Mouse (Mus musculus) monocyte, adult 2 months (primary cell): Measurements from ENCODE around the gene Cul5.
A peak's percentile ranks its signal among the peaks of the same experiment; 100 is the strongest.

ENCODE experiments used
- DNase-seq, 2 experiments: peaks; one replicate each; pipeline ENCODE4 v3.0.0; 2022; ENCODE audit warnings: low spot score in 2 of 2, low read depth in 1 of 2

The Cul5 gene

GRCm38 (mm10) chr9:53669680-53670219 is at the start of gene Cul5:
TSS of gene Cul5 (minus strand) at chr9:53670014.
- peak in 1 of 2 experiments; percentile 6 for DNase-seq

DNA sequence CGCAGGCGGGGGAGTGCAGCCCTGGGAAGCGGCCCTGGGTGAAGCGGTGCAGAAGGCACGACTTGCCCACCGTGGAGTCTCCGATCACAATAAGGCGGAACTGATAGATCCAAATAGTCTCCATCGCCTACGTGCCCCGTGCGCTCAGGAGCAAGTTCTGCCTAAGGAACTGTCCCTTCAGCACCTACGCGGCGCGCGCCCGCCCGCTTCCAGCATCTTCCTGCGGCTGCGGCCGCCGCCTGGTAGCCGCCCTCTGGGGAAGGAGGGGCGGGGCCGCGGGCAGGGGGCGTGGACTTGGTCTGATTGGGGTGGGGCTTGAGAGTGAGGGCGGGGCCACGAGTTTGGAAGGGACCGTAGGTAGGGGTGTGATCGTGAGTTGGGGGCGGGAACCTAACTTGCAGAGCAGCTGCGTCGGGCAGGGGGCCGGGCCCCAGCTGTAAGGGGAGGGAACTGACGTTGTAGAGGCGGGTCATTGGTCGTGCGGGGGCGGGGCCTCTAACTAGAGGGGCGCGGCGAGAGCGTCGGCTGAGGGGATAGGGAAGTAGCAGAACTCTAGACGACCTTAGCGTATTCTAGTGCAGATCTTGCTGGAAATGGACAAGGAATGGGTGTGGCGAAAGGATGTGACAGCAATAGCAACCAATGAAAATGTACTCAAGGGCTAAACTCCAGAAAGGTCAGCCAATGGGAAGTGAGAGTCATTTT is 36.3 kb upstream of the Cul5 start, which contains the start of gene Rab39:
Gene Rab39 (minus strand): TSS at position 241 of the 705 bp plus-strand sequence.
- peak; percentile 68 to 88 for DNase-seq

DNA sequence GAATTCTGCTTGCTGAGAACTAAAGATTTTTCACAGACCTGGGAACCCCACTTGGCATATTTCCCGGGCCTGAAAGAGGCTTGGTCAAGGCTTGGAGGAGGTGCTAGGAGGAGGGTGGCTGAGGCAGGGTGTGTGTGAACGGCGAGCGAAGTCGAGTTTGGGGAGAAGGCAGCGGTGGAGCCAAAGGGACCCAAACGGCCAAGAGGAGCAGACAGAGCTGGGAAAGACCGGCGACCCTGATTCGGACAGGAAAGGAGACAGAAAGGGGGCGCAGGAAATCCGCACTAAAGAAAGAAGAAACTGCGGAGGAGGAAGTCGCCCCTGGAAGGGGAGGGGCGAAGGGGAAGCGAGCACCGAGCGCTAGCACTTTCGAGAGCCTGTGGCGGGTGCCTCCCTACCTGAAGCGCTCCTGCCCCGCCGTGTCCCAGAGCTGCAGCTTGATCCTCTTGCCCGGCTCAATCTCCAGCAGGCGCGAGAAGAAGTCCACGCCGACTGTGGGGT is 35.7 kb upstream of the Cul5 start:
- DNase-seq, result no peak

- DNase-seq, result no peak
These were observed 33.2 kb upstream of the Cul5 start for GRCm38 (mm10) chr9:53702991-53703390.

DNA sequence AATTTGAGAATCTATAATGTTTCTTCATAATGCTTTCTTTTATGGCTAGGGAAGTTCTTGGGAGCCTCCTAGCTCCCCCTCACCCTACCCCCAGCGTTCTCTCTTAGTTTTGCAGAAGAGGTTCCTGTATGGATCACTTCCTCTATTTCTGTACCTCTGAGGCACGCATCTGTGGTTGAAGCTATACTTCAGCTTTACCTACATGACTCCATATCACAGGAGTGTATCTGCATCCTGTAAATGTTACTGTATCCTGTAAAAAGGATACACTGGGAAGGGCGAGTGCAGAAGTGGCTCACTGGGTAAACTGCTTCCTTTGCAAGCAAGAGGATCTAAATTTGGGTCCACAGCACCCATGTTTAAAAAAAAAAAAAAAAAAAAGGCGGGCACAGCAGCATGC is 30.7 kb upstream of the Cul5 start:
- DNase-seq, result peak in 1 of 2 experiments; percentile 4

GRCm38 (mm10) chr9:53695846-53696245 is 26.0 kb upstream of the Cul5 start:
- no peak for DNase-seq

GRCm38 (mm10) chr9:53693718-53694117 is 23.9 kb upstream of the Cul5 start:
- DNase-seq, result no peak

GRCm38 (mm10) chr9:53691745-53692670 is 22.2 kb upstream of the Cul5 start:
- no peak for DNase-seq

DNA sequence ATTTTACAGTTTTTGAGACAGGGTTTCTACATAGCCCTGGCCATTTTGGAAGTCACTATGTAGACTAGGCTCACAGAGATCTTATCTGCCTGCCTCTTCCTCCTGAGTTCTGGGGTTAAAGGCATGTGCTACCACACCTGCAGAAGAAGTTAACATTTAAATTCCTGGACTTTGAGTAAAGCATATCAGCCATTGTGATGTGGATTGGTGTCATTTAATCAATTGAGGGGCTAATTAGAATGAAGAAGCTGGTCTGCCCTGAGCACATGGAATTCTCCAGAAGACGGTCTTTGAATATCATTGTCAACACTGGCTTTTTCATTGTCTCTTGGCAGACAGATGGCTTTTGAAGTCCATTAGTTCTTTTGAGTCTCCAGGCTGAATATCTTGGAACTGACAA is 11.0 kb upstream of the Cul5 start:
- no peak for DNase-seq

GRCm38 (mm10) chr9:53676921-53677320 is 7.1 kb upstream of the Cul5 start:
- DNase-seq, result no peak

DNA sequence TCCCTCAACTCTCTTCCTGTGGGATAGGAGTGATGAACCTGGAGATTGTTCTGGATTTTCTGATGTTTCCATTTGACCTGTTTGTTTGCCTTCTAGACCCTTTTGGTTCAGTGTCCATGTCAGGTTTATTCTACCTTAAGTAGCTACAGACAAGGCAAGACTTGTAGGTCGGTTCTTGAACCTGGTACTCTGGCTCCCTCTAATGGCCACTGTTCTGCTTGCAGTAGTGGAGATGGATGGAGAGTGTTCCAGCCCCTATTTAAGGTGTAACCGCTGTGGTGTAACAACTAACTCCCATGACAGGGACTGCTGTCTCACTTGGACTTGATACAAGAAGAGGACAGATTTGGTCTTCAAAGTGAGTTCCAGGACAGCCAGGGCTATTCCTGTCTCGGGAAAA is 3.8 kb upstream of the Cul5 start:
- DNase-seq, result peak; percentile 24 to 50

DNA sequence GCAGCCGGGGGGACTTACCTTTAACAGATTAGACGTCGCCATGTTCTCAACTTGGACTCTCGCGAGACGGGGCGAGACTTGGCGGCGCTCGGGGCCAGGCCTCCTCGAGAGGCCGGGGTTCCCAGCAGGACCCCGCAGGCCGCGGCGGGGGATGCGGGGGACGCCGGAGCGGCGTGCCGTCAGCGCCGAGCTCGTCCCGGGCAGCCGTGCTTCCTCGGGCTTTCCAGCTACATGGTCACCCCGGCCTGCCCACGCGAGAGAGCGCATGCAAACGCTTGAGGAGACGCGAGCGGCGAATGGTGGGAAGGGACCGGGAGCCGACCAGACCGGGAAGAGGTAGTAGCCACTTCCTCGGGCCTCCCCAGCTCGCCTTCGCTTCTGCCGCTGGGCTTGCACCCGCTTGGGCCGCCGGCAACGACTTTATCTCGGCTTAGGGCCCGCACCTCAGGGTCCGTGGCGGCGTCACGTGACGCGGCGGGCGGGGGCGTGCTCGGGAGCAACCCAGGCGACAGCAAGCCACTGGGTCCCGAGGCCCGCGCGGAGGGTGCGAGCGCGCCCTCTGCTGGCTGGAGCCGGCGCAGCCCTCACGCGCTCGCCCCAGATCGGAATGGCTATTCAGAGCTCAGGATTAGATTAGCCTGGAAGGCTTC is 2.7 kb downstream of the Cul5 start:
- DNase-seq, result peak; percentile 72 to 90

DNA sequence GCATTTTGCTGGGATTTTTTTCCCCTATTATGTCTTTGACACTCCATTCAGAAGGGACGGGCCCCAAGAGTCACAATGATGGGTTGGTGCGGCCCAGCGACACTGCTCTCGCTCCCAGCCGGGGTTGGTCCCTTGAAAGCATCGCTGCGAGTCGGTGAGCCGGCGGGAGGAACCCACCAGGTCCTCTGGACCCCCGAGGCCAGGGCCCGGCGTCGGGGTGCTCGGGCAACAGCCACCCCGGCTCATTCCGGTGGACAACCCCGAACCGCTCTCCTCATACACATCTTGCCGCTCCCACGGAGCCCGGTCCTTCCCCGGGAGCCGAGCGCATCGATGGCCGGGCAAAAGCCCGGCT is 3.2 kb downstream of the Cul5 start:
- no peak for DNase-seq

- DNase-seq, result no peak
These were observed 4.4 kb downstream of the Cul5 start for GRCm38 (mm10) chr9:53665428-53665827.

GRCm38 (mm10) chr9:53664819-53665218 is 5.0 kb downstream of the Cul5 start:
- no peak for DNase-seq

DNA sequence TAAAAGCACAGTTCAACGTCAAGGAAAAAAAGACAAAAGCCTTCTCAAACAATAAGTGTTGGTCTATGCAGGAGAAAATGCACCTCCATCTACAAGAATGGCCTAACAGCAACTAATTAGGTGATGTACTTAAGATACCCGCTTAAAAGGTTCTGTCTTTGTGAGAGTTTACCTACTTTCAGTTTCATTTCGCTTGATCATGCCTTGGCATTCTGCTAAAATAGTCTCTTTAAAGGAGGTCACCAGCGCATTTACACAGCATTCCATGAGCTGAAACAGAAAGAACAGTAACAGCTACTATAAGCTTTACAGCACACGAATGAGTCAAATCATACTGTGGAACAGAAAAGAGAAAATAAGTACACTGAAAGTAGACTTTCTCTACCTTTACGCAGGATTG is 35.0 kb downstream of the Cul5 start:
- DNase-seq, result no peak

DNA sequence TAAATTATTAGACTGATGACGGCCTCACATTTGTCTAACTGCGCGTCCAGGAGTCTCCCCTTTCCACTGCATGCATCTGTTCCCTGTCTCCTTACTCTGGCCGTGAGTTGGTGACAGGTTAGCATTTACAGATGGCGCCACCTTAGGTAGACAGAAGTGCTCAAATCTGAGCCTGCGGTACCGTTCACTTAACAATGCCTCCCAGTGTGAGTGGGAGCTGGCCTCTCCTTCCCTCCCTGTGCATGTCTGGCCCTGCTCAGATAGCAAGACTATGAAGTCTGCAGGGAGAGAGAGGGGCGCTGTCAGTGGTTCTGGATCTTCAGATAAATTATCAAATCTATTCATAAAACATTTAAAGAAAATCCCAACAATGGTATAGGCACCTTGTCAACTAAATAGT is 54.6 kb downstream of the Cul5 start:
- DNase-seq, result no peak

DNA sequence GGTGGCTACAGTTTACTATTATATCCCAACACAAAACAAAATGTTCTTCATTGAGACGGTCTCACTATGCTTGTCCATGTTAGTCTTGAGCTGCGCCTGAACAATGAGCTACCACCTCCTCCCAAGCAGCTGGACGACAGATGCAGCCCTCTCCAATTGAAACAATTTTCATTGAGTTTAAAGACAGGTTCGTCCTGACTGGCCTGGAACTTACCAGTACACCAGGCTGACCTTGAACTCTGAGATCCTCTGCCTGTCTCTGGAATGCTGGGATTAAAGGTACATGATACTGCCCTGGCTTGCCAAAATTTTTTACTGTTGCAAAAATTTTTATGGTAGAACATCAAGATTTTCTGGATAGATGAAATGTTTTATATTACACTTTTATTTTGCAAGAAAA is 55.5 kb downstream of the Cul5 start:
- DNase-seq, result no peak

GRCm38 (mm10) chr9:53609968-53610781 is 59.6 kb downstream of the Cul5 start, which contains the start of gene Acat1:
TSS of gene Acat1 (minus strand) at chr9:53610382.
- peak; percentile 63 to 82 for DNase-seq

DNA sequence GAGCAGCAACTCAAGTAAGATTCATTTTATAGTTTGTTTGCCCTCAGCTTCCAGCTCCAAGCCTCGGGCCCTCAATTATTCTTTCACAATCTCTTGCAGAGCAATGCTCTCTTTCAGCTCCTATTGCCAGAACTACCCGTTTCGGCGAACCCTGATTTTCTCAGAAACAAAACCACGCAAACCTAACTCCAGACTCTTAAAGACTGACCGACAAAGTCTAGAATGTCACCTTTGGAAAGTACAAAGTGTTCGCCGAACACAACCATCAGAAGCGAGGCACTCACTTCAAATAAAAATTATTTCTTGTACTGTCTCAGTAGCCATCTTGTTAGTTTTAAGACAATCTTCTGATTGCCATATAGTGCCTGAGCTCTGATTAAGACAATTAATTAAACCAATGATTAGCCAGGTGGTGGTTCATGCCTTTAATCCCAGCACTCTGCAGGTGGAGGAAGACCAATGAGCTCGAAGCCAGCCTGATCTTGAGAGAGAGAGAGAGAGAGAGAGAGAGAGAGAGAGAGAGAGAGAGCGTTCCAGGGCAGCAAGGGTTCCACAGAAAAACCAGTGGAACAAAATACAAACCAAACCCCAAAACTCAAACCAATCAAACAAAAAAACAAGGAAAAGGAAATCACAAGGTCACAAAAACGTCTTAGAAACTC is 60.4 kb downstream of the Cul5 start:
- DNase-seq, result no peak
